Mouse (Mus musculus) thymus, postnatal 36 days (tissue): ENCODE data around the gene Def6.
"Not testable (repeated sequence)": the region's sequence is repeated elsewhere in the genome, so short reads cannot be mapped to it uniquely, and the experiment has no call there.

Source experiments
- DNase-seq, 2 experiments: peaks; one replicate each; pipeline ENCODE4 v3.0.0; 2022; ENCODE audit warnings: mixed read lengths in 2 of 2

The Def6 gene

GRCm38 (mm10) chr17:28209457-28210110, 2.0 kb downstream of the Def6 start:
- peak; percentile 40 to 57 for DNase-seq

- DNase-seq: peak; percentile 77 to 87
These were observed 4.4 kb downstream of the Def6 start for GRCm38 (mm10) chr17:28211921-28212341.

GRCm38 (mm10) chr17:28212391-28212790, 4.8 kb downstream of the Def6 start:
- DNase-seq: peak in 1 of 2 experiments; percentile 22

GRCm38 (mm10) chr17:28213236-28213635, 5.7 kb downstream of the Def6 start:
- DNase-seq: no peak

- no peak for DNase-seq
These were observed 9.2 kb downstream of the Def6 start for GRCm38 (mm10) chr17:28216791-28217190.

- DNase-seq: peak; percentile 81 to 89
These were observed 10.4 kb downstream of the Def6 start for GRCm38 (mm10) chr17:28217721-28218649.

GRCm38 (mm10) chr17:28222463-28222862, 14.9 kb downstream of the Def6 start:
- DNase-seq: not testable (repeated sequence)

GRCm38 (mm10) chr17:28223561-28224391, 16.2 kb downstream of the Def6 start:
- peak; percentile 94 to 96 for DNase-seq

GRCm38 (mm10) chr17:28224615-28225014, 17.0 kb downstream of the Def6 start:
- no peak for DNase-seq

- peak; percentile 94 for DNase-seq
These were observed 18.4 kb downstream of the Def6 start for GRCm38 (mm10) chr17:28226014-28226413.

- DNase-seq: no peak
These were observed 22.9 kb downstream of the Def6 start for GRCm38 (mm10) chr17:28230486-28230885.

- no peak for DNase-seq
These were observed 23.6 kb downstream of the Def6 start for GRCm38 (mm10) chr17:28231026-28231736.

GRCm38 (mm10) chr17:28232475-28233060, 25.0 kb downstream of the Def6 start, which contains the start of gene Ppard:
TSS of gene Ppard (plus strand) at chr17:28232700.
- peak; percentile 97 to 99 for DNase-seq

GRCm38 (mm10) chr17:28233091-28233731, 25.6 kb downstream of the Def6 start:
- peak; percentile 47 to 57 for DNase-seq

- DNase-seq: no peak
These were observed 27.1 kb downstream of the Def6 start for GRCm38 (mm10) chr17:28234641-28235040.

- no peak for DNase-seq
These were observed 28.5 kb downstream of the Def6 start for GRCm38 (mm10) chr17:28235982-28236635.

GRCm38 (mm10) chr17:28236636-28237015, 29.0 kb downstream of the Def6 start:
- no peak for DNase-seq

GRCm38 (mm10) chr17:28237362-28237761, 29.8 kb downstream of the Def6 start:
- no peak for DNase-seq

- no peak for DNase-seq
These were observed 30.3 kb downstream of the Def6 start for GRCm38 (mm10) chr17:28237874-28238273.

GRCm38 (mm10) chr17:28240846-28241245, 33.3 kb downstream of the Def6 start:
- DNase-seq: no peak

GRCm38 (mm10) chr17:28242296-28242695, 34.7 kb downstream of the Def6 start:
- DNase-seq: no peak
